Mouse (Mus musculus): ENCODE measurements around the gene Taf15.

GRCm38 (mm10) chr11:83530360-83530759 lies 57.5 kb downstream of the Taf15 start, which contains the start of gene Ccl5:
- TF ChIP-seq POLR2A (IDR thresholded peaks at IDR 0.05; ENCODE audit: insufficient read depth, low read depth, low read length) (no peak), EP300 (IDR thresholded peaks at IDR 0.05; ENCODE audit: insufficient read depth, low read depth, low read length) (no peak)

Data from heart, adult 2 months (tissue).